Mouse (Mus musculus): ENCODE data around the gene Ssc5d.

DNA sequence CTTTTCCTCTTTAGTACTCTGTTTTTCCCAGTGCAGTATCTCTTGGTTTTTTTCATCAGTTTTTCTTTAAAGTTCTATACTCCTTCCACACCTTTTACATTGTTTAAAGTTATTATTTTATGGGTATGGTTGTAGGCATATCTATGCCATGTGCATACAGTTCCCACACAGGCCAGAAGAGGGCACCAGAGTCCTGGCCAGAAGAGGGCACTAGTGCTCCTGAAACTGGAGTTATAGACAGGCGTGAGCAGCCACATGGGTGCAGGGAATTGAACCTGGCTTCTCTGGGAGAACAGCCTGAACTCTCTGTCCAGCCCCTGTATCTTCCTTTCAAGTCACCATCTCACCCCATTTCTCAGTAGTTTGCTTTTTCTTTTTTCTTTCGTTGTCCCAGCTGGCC lies 12.9 kb downstream of the Ssc5d start:
- TF ChIP-seq CTCF (IDR thresholded peaks at IDR 0.05) (peak; percentile 96), EP300 (IDR thresholded peaks at IDR 0.05) (no peak)

All from lung, postnatal 0 days (tissue).